Mouse (Mus musculus) forebrain, embryonic 11.5 days (tissue): ENCODE data around the gene Ppp2r3d. TPM values are rescaled to one million over a fixed set of nuclear protein-coding genes. Genes with fewer than 3 reads are reported as not detected.

Experiments used
- ATAC-seq: fragments of 200-750 bp; cut with Nextera tagmentation; replicated peaks from 2 replicates; pipeline ENCODE4 v1.8.0; 2017; ENCODE audit warnings: moderate TSS enrichment; ENCODE audit not compliant: low FRiP score
- DNase-seq: peaks from one replicate; pipeline ENCODE4 v3.0.0-alpha.2; 2017; ENCODE audit warnings: low spot score
- H3K27ac ChIP-seq: fragments of 300-500 bp; sonication (generic); 2 replicates; pipeline ENCODE4 v1.5.1; 2014; ENCODE audit warnings: low read depth, low read length
- H3K27me3 ChIP-seq: fragments of 300-500 bp; sonication (generic); 2 replicates; pipeline ENCODE4 v1.6.1; 2014; ENCODE audit warnings: mild to moderate bottlenecking, low read length, mixed read lengths; ENCODE audit not compliant: control insufficient read depth, insufficient read depth
- H3K36me3 ChIP-seq: fragments of 300-500 bp; sonication (generic); 2 replicates; pipeline ENCODE4 v1.6.1; 2014; ENCODE audit warnings: mild to moderate bottlenecking, low read length, moderate library complexity, mixed read lengths; ENCODE audit not compliant: control insufficient read depth, insufficient read depth
- H3K4me1 ChIP-seq: fragments of 300-500 bp; sonication (generic); replicated peaks from 2 replicates; pipeline ENCODE4 v1.6.1; 2014; ENCODE audit warnings: low read length, mixed read lengths; ENCODE audit not compliant: control insufficient read depth, insufficient read depth
- H3K4me2 ChIP-seq: fragments of 300-500 bp; sonication (generic); 2 replicates; pipeline ENCODE4 v1.6.1; 2014; ENCODE audit warnings: low read depth, mild to moderate bottlenecking, low read length, moderate library complexity, mixed read lengths; ENCODE audit not compliant: severe bottlenecking
- H3K4me3 ChIP-seq: fragments of 300-500 bp; sonication (generic); 2 replicates; pipeline ENCODE4 v1.5.1; 2014; ENCODE audit warnings: low read depth, low read length
- H3K9ac ChIP-seq: fragments of 300-500 bp; sonication (generic); 2 replicates; pipeline ENCODE4 v1.6.1; 2014; ENCODE audit warnings: low read length
- H3K9me3 ChIP-seq: fragments of 300-500 bp; sonication (generic); 2 replicates; pipeline ENCODE4 v1.6.1; 2016; ENCODE audit warnings: low read length, mixed read lengths; ENCODE audit not compliant: control insufficient read depth
- WGBS: fragments of 180-500 bp; shearing (Covaris S2); extraction: QIAGEN DNeasy Blood & Tissue Kit; methylation state at CpG from one replicate; pipeline ENCODE4 v1.1.7; 2014; 5-methylcytosine and 5-hydroxymethylcytosine counted together
- polyA plus RNA-seq: library from polyadenylated mRNA; unstranded; fragments of >200 nt; fragmentation: Nextera tagmentation; extraction: Ambion mirVana; gene quantifications from 2 replicates; pipeline ENCODE4 v1.2.1, GENCODE M21; 2014

Gene Ppp2r3d
- polyA plus RNA-seq, 1 experiment from 2014 or later: 163 TPM

- Histone ChIP-seq H3K4me3 (no peak overlapping the region), H3K9me3 (peaks cover 14% of the 10 kb centered on the region), H3K4me2 (no peak overlapping the region), H3K36me3 (peaks cover 33% of the 10 kb centered on the region), H3K4me1 (no peaks in the 10 kb centered on the region), H3K27me3 (no peaks in the 10 kb centered on the region), H3K27ac (no peak overlapping the region), H3K9ac (no peak overlapping the region)
- ATAC-seq (peak; percentile 76; the same call in 1 of the 2 replicates), DNase-seq (no peak)
- 77% methylated on average over 14 of the region's 14 CpGs for WGBS
Observed at GRCm38 (mm10) chr9:124440724-124441045, 36.0 kb downstream of the Ppp2r3d start.

DNA sequence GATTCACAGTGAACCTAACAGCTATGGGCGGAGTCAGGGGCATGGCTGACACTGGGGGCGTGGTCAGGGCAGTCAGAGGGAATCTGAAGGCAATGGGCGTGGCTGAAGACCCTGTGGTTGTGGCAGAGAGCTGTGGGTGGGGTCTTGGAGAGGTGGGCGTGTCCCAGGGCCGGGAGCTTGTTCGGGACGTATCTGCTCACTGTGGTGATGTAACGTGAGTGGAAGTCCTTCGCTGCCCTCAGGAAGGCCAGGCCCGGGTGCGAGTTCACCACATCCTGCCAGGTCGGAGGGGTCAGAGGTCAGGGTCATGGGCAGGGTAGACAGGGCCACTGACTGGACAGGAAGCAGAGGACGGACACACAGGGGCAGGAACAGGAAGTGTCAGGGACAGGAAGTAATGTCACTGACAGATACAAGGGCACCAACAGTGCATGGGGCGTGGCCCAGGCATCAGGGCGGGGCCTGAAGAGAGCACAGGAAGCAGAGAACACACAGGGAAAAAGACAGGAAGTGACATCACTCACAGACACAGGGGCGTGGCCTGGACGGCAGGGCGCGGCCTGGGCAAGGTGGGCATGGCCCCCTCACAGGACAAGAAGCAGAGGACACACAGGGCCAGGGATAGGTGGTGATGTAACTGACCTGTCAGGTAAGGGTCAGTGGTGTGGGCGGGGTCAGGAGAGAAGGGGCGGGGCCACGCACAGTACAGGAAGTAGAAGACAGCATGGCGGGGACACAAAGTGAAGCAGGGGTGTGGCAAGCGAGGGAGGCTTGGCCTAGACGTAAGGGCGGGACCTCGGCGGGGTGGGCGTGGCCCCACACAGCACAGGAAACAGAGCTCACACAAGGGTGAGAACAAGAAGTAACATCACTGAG lies 36.6 kb downstream of the Ppp2r3d start:
- no peak overlapping the region for H3K4me2 ChIP-seq
- WGBS: 91% methylated on average over 29 of the region's 29 CpGs
- H3K27me3 ChIP-seq: no peaks in the 10 kb centered on the region
- H3K4me1 ChIP-seq: no peaks in the 10 kb centered on the region
- peak; percentile 85 for ATAC-seq
- peaks cover 14% of the 10 kb centered on the region for H3K9me3 ChIP-seq
- peak; percentile 75 for DNase-seq
- H3K36me3 ChIP-seq: peaks cover 33% of the 10 kb centered on the region
- no peak overlapping the region for H3K9ac ChIP-seq
- no peak overlapping the region for H3K27ac ChIP-seq
- no peak overlapping the region for H3K4me3 ChIP-seq

GRCm38 (mm10) chr9:124439403-124439847 lies 37.3 kb downstream of the Ppp2r3d start:
- Histone ChIP-seq H3K9ac (no peak overlapping the region), H3K9me3 (peaks cover 14% of the 10 kb centered on the region), H3K27me3 (no peaks in the 10 kb centered on the region), H3K4me3 (no peak overlapping the region), H3K4me1 (no peaks in the 10 kb centered on the region), H3K4me2 (no peak overlapping the region), H3K36me3 (peaks cover 33% of the 10 kb centered on the region), H3K27ac (no peak overlapping the region)
- DNase-seq (peak; percentile 68), ATAC-seq (peak; percentile 58)
- 93% methylated on average over 13 of the region's 13 CpGs for WGBS

DNA sequence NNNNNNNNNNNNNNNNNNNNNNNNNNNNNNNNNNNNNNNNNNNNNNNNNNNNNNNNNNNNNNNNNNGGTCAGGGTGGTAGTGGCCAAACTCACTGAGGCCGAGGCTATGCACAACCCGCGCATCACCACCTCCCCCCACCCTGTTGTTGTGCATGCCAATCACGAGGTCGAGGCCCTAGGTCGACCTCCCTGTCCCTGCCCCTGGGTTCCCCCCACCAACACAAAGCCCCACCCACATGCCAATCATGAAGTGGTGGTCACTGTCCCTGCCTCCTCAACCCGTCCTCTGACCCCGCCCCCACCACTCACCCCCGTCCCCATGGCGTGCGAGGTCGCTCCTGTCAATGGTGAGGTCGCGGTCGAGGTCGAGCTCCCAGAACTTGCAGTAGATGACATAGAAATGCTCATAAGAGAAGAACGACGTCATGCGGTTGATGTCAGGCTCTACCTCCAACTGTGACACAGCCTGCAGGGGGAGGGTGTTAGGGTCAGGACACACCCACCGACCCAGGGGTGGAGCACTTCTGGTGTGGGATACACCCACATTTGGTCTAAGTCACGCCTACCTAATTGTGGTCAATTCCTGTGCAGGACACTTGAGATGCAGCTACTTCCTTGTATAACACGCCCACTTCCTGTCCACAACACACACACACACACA lies 37.9 kb downstream of the Ppp2r3d start:
- Histone ChIP-seq H3K9ac (no peak overlapping the region), H3K4me3 (no peak overlapping the region), H3K4me1 (no peaks in the 10 kb centered on the region), H3K9me3 (peaks cover 14% of the 10 kb centered on the region), H3K36me3 (peaks cover 33% of the 10 kb centered on the region), H3K27ac (no peak overlapping the region), H3K4me2 (no peak overlapping the region), H3K27me3 (no peaks in the 10 kb centered on the region)
- ATAC-seq (peak; percentile 15; the same call in 1 of the 2 replicates), DNase-seq (peak; percentile 64)
- 94% methylated on average over 21 of the region's 22 CpGs for WGBS

DNA sequence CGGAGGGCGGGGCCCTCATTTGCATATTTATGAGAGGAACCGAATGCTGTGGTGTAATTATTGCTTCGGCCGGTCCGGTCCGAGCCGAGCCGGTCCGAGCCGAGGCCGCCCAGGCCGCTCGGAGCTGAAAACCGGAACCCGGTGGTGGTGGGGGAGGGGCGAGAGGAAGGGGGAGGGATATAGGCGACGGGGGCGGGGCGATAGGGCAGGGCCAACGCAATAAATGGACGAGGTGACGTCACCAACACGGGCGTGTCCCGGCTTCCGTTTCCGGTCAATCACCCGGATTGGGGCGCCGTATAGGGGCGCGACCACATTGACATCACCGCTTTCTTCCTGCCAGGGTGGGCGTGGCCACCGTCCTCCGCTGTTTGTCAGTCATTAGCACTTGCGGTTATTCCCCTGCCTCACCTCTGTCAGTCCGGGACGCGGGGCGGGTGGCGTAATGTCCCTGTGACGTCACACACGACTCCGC lies 51.2 kb downstream of the Ppp2r3d start:
- no peaks in the 10 kb centered on the region for H3K36me3 ChIP-seq
- H3K4me3 ChIP-seq: peak overlapping the region; percentile 65
- ATAC-seq: peak; percentile 47
- H3K27ac ChIP-seq: peak overlapping the region; percentile 96
- no peaks in the 10 kb centered on the region for H3K27me3 ChIP-seq
- DNase-seq: peak; percentile 98
- no peaks in the 10 kb centered on the region for H3K9me3 ChIP-seq
- H3K4me2 ChIP-seq: peak overlapping the region; percentile 57
- H3K4me1 ChIP-seq: no peaks in the 10 kb centered on the region
- peak overlapping the region; percentile 61 for H3K9ac ChIP-seq
- WGBS: under 1% methylated on average over 43 of the region's 47 CpGs

GRCm38 (mm10) chr9:124424542-124425410 lies 51.9 kb downstream of the Ppp2r3d start:
- WGBS: under 1% methylated on average over 48 of the region's 48 CpGs
- Histone ChIP-seq H3K27ac (peak overlapping the region; percentile 96), H3K4me1 (no peaks in the 10 kb centered on the region), H3K9me3 (no peaks in the 10 kb centered on the region), H3K36me3 (no peaks in the 10 kb centered on the region), H3K4me3 (peak overlapping the region; percentile 65), H3K27me3 (no peaks in the 10 kb centered on the region), H3K4me2 (peak overlapping the region; percentile 57), H3K9ac (peak overlapping the region; percentile 75)
- peak; percentile 99 for DNase-seq
- peak; percentile 76 for ATAC-seq

DNA sequence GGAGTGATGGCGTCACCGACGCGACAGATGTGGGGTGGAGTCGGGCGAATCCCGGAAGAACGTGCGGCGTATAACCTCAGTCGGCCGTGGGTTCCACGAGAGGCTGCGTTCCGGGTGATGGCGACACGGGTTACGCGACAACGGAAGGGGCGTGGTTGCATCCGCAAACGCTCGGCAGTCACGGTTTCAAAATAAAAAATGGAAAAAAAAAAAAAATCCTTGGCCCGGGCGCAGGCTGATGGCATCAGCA lies 52.5 kb downstream of the Ppp2r3d start:
- 0% methylated on average over 26 of the region's 27 CpGs for WGBS
- Histone ChIP-seq H3K9ac (peak overlapping the region; percentile 75), H3K9me3 (no peaks in the 10 kb centered on the region), H3K4me1 (no peaks in the 10 kb centered on the region), H3K36me3 (no peaks in the 10 kb centered on the region), H3K27me3 (no peaks in the 10 kb centered on the region), H3K27ac (peak overlapping the region; percentile 96), H3K4me3 (peak overlapping the region; percentile 65), H3K4me2 (peak overlapping the region; percentile 57)
- no peak for DNase-seq
- no peak for ATAC-seq

- peak overlapping the region; percentile 96 for H3K27ac ChIP-seq
- peak overlapping the region; percentile 75 for H3K9ac ChIP-seq
- peak overlapping the region; percentile 66 for H3K4me2 ChIP-seq
- H3K36me3 ChIP-seq: no peaks in the 10 kb centered on the region
- no peaks in the 10 kb centered on the region for H3K27me3 ChIP-seq
- peak; percentile 78 for ATAC-seq
- WGBS: under 1% methylated on average over 74 of the region's 74 CpGs
- H3K9me3 ChIP-seq: no peaks in the 10 kb centered on the region
- H3K4me3 ChIP-seq: peak overlapping the region; percentile 65
- peak; percentile 96 for DNase-seq
- no peaks in the 10 kb centered on the region for H3K4me1 ChIP-seq
Observed at GRCm38 (mm10) chr9:124423552-124424291, 53.0 kb downstream of the Ppp2r3d start.
